Mouse (Mus musculus) heart, embryonic 14.5 days (tissue): ENCODE results near the gene Cope. TPM values are rescaled to one million over a fixed set of nuclear protein-coding genes. Genes with fewer than 3 reads are reported as not detected.

Experiments
- ATAC-seq: fragments of 200-750 bp; cut with Nextera tagmentation; 2 replicates; pipeline ENCODE4 v1.8.0; 2017; ENCODE audit warnings: low read depth, moderate TSS enrichment; ENCODE audit not compliant: insufficient number of reproducible peaks, insufficient read depth, low FRiP score
- H3K27ac ChIP-seq, 2 experiments: fragments of 200-500 bp in 1 of 2; fragments of 300-500 bp in 1 of 2; sonication (generic) in 1 of 2; replicated peaks in 1 of 2; 2 replicates each; pipeline ENCODE4 v1.5.1; 2012 to 2014; ENCODE audit warnings: low read depth in 2 of 2, low read length in 2 of 2, control low read depth in 1 of 2, mild to moderate bottlenecking in 1 of 2, mixed read lengths in 1 of 2; ENCODE audit not compliant: control insufficient read depth in 1 of 2, insufficient read depth in 1 of 2
- H3K27me3 ChIP-seq: fragments of 300-500 bp; sonication (generic); 2 replicates; pipeline ENCODE4 v1.6.1; 2014; ENCODE audit warnings: mild to moderate bottlenecking, low read length, control low read depth; ENCODE audit not compliant: control insufficient read depth, insufficient read depth
- H3K36me3 ChIP-seq: fragments of 300-500 bp; sonication (generic); 2 replicates; pipeline ENCODE4 v1.6.1; 2014; ENCODE audit warnings: mild to moderate bottlenecking, control low read depth, low read length, mixed read lengths; ENCODE audit not compliant: control insufficient read depth, insufficient read depth
- H3K4me1 ChIP-seq, 2 experiments: fragments of 200-500 bp in 1 of 2; fragments of 300-500 bp in 1 of 2; sonication (generic) in 1 of 2; 2 replicates each; pipeline ENCODE4 v1.6.1; 2012 to 2014; ENCODE audit warnings: low read length in 2 of 2, control low read depth in 1 of 2, mixed read lengths in 1 of 2; ENCODE audit not compliant: control insufficient read depth in 2 of 2, insufficient read depth in 2 of 2
- H3K4me2 ChIP-seq: fragments of 300-500 bp; sonication (generic); 2 replicates; pipeline ENCODE4 v1.6.1; 2014; ENCODE audit warnings: mild to moderate bottlenecking, low read length
- H3K4me3 ChIP-seq, 2 experiments: fragments of 200-500 bp in 1 of 2; fragments of 300-500 bp in 1 of 2; sonication (generic) in 1 of 2; 2 replicates each; pipeline ENCODE4 v1.5.1; 2012 to 2014; ENCODE audit warnings: low read length in 2 of 2, mild to moderate bottlenecking in 2 of 2, control low read depth in 1 of 2, low read depth in 1 of 2, moderate library complexity in 1 of 2; ENCODE audit not compliant: control insufficient read depth in 1 of 2, insufficient read depth in 1 of 2
- H3K9ac ChIP-seq: fragments of 300-500 bp; sonication (generic); 2 replicates; pipeline ENCODE4 v1.6.1; 2014; ENCODE audit warnings: mild to moderate bottlenecking, low read length
- H3K9me3 ChIP-seq: fragments of 300-500 bp; sonication (generic); 2 replicates; pipeline ENCODE4 v1.6.1; 2016; ENCODE audit warnings: low read length, control low read depth; ENCODE audit not compliant: control insufficient read depth
- WGBS: fragments of 180-500 bp; shearing (Covaris S2); extraction: QIAGEN DNeasy Blood & Tissue Kit; methylation state at CpG from one replicate; pipeline ENCODE4 v1.1.7; 2014; 5-methylcytosine and 5-hydroxymethylcytosine counted together
- polyA plus RNA-seq: library from polyadenylated mRNA; unstranded; fragments of >200 nt; fragmentation: Nextera tagmentation; extraction: Ambion mirVana; gene quantifications from 2 replicates; pipeline ENCODE4 v1.2.1, GENCODE M21; 2014

Cope gene
- polyA plus RNA-seq, 1 experiment from 2014 or later = 319 TPM

DNA sequence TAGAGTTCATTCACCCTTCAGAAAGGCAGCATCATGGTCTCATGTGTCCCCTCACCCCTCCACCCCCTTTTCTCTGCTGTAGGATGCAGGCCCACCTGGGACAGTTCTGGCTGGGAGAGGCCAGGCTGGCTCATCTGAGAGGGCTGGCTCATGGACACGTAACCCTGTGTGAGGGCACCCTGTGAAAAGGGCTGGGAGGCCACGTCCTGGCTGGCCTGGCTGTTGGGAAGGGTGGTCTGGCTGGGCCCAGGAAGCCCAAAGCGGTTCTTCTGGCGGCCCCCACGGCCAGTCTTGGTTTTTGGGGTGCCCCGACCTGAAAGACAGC is 30.5 kb downstream of the Cope start:
- ATAC-seq = no peak
- WGBS = 93% methylated on average over 6 of the region's 6 CpGs
- Histone ChIP-seq H3K27me3 (peaks cover 6% of the 10 kb centered on the region; the same call in 1 of the 2 replicates), H3K4me2 (no peak overlapping the region), H3K36me3 (peaks cover 69% of the 10 kb centered on the region), H3K9ac (no peak overlapping the region), H3K4me1 (peaks cover 11 to 21% of the 10 kb centered on the region in 2 experiments; a peak in 3 of 4 replicates), H3K4me3 (no peak overlapping the region), H3K27ac (no peak overlapping the region), H3K9me3 (no peaks in the 10 kb centered on the region)

DNA sequence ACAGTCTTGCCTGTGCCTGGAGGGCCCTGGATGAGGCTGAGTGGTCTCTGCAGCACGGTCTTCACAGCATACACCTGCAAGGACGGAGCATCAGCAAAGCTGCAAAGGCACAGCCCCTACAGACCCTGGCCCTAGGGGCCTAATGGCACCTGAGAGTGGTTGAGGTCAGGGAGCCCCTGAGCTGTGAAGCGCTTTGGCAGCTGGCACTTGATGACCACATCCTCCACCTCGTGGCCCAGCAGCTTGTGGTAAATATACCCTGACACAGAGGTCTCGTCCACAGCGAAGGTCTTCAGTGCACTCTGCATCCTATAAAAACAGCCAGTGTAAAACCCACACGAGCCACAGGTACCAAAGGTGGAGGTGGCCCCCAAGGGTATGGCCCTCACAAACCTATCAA is 36.6 kb downstream of the Cope start:
- Histone ChIP-seq H3K9me3 (no peaks in the 10 kb centered on the region), H3K27me3 (no peaks in the 10 kb centered on the region), H3K4me1 (no peaks in the 10 kb centered on the region), H3K4me3 (no peak overlapping the region), H3K36me3 (peaks cover 100% of the 10 kb centered on the region), H3K4me2 (no peak overlapping the region), H3K9ac (no peak overlapping the region), H3K27ac (no peak overlapping the region)
- WGBS = 91% methylated on average over 7 of the region's 7 CpGs
- ATAC-seq = no peak

DNA sequence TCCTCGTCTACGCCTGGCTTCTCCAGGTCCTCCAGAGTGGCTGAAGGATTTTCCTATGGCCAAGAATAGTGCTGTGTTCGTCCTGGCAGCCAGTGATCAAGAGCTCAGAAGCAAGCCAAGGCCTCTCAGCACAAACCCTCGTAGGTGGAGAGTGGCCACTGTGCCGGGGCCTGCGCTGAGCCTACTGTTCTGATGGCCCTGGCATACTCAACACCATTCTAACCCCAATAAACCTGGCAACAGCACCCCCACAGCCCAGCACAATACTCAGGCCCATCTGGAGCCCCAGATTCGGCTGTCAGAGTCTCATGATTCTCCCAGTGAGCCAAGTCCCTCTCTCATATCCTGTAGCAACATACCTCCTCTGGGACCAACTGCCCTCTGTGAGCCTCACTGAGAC is 38.3 kb downstream of the Cope start:
- H3K36me3 ChIP-seq = peaks cover 86% of the 10 kb centered on the region
- WGBS = 84% methylated on average over 7 of the region's 7 CpGs
- H3K9ac ChIP-seq = no peak overlapping the region
- H3K27ac ChIP-seq = no peak overlapping the region
- H3K4me3 ChIP-seq = no peak overlapping the region
- H3K27me3 ChIP-seq = no peaks in the 10 kb centered on the region
- ATAC-seq = no peak
- H3K4me2 ChIP-seq = no peak overlapping the region
- no peaks in the 10 kb centered on the region for H3K9me3 ChIP-seq
- H3K4me1 ChIP-seq = no peaks in the 10 kb centered on the region

DNA sequence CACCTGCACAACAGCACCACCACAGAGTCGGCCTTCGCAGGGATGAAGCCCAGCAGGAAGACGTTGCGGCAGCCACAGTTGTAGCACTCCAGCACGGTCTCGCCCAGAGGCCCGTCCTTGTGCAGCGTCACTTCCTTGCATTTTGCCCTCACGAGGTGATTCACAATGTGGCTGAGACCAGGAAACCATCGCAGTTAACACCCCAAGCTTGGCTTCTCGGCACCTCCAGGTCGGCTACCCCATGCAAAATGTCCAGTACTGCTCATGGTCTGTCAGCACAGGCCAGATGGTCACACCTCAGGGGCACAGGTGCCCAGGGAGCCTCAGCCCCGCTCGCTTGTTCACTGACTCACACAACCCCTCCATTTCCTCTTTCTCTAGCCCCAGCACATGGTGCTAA is 39.7 kb downstream of the Cope start:
- 87% methylated on average over 14 of the region's 14 CpGs for WGBS

DNA sequence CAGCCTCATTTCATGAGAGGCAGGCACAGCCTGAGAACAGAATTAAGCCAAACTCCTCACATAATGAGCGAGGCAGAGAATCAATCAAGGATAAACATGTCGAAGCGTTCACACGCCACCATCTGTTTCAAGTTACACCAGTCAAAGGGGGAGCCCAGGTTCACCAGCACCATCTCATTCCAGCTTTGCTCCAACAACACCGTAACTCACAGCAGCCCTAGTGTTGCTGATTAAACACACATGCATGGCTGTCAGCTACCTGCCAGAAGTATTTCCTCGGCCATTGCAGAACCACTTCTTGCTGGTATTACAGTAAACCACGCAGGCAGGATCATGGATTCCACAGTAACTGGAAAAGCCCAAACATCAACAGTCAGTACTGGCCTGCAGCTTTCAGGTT is 40.8 kb downstream of the Cope start:
- H3K4me1 ChIP-seq = no peaks in the 10 kb centered on the region
- no peaks in the 10 kb centered on the region for H3K27me3 ChIP-seq
- no peak for ATAC-seq
- H3K36me3 ChIP-seq = peaks cover 75% of the 10 kb centered on the region
- no peak overlapping the region for H3K4me2 ChIP-seq
- H3K9me3 ChIP-seq = no peaks in the 10 kb centered on the region
- no peak overlapping the region for H3K4me3 ChIP-seq
- no peak overlapping the region for H3K27ac ChIP-seq
- whole genome bisulfite sequencing = 86% methylated on average over 7 of the region's 7 CpGs
- no peak overlapping the region for H3K9ac ChIP-seq

More for the DNA sequence above, 39.7 kb downstream of the Cope start:
- H3K4me2 ChIP-seq = no peak overlapping the region
- no peak for ATAC-seq
- no peaks in the 10 kb centered on the region for H3K27me3 ChIP-seq
- no peak overlapping the region for H3K4me3 ChIP-seq
- H3K4me1 ChIP-seq = no peaks in the 10 kb centered on the region
- no peak overlapping the region for H3K27ac ChIP-seq
- peaks cover 84% of the 10 kb centered on the region for H3K36me3 ChIP-seq
- no peaks in the 10 kb centered on the region for H3K9me3 ChIP-seq
- no peak overlapping the region for H3K9ac ChIP-seq

DNA sequence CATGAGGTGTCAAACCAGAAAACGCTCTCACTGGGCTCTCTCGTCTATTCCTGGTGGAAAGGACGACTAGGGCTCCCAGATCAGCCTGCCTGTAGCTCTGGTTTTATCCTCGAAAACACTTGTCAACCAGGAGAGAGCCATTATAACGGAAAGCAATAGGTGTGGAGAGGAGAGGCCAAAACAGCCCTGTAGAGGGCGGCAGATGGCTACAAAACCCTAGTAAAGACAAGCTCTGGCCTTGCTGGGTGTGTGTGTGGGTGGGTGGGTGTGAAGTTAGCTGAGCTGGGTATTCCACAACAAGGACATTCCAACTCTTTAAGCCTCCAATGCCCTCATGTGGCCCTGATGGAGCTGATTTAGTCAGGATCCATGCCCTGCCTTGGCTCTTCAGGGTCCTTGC is 41.4 kb downstream of the Cope start:
- no peak overlapping the region for H3K27ac ChIP-seq
- H3K4me3 ChIP-seq = no peak overlapping the region
- no peak for ATAC-seq
- no peak overlapping the region for H3K9ac ChIP-seq
- no peaks in the 10 kb centered on the region for H3K27me3 ChIP-seq
- peaks cover 75% of the 10 kb centered on the region for H3K36me3 ChIP-seq
- H3K4me1 ChIP-seq = peaks cover 0 to 3% of the 10 kb centered on the region in 2 experiments; a peak in 1 of 4 replicates
- no peak overlapping the region for H3K4me2 ChIP-seq
- 69% methylated on average over 6 of the region's 6 CpGs for WGBS
- H3K9me3 ChIP-seq = no peaks in the 10 kb centered on the region

GRCm38 (mm10) chr8:70344279-70344678 is 42.0 kb downstream of the Cope start:
- H3K9ac ChIP-seq = no peak overlapping the region
- no peak overlapping the region for H3K4me3 ChIP-seq
- ATAC-seq = no peak
- 73% methylated on average over 2 of the region's 2 CpGs for WGBS
- H3K4me1 ChIP-seq = peaks cover 0 to 3% of the 10 kb centered on the region in 2 experiments; a peak in 2 of 4 replicates
- H3K4me2 ChIP-seq = no peak overlapping the region
- H3K27me3 ChIP-seq = no peaks in the 10 kb centered on the region
- H3K9me3 ChIP-seq = no peaks in the 10 kb centered on the region
- peaks cover 75% of the 10 kb centered on the region for H3K36me3 ChIP-seq
- no peak overlapping the region for H3K27ac ChIP-seq

DNA sequence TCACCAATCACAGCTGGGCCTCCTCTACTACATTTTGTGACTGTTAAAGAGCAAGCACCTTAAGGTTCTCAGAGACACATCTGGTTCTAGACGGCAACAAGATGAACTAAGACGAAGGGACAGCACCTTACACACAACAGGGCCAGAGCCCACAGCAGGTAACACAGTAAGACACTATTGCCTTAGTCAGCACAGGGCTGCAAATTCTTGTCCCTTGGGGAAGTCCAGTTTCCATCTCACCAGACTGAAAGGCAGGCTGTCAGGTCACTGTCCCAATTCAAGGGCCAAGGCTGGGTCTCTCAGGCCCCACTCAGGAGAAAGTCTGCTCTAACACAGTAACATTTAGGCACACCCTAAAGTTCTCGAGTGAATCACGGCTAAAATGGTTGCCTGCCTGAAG is 45.1 kb downstream of the Cope start:
- Histone ChIP-seq H3K27me3 (no peaks in the 10 kb centered on the region), H3K27ac (no peak overlapping the region), H3K36me3 (peaks cover 55% of the 10 kb centered on the region), H3K4me2 (no peak overlapping the region), H3K4me3 (no peak overlapping the region), H3K9ac (no peak overlapping the region), H3K4me1 (peaks cover 20 to 27% of the 10 kb centered on the region in 2 experiments), H3K9me3 (no peaks in the 10 kb centered on the region)
- WGBS = 84% methylated on average over 4 of the region's 4 CpGs
- no peak for ATAC-seq
